Mouse (Mus musculus) central nervous system, embryonic 11.5 days (tissue): ENCODE data around the gene Limch1. TPM values are rescaled to one million over a fixed set of nuclear protein-coding genes. Genes with fewer than 3 reads are reported as not detected.

Source experiments
- polyA plus RNA-seq: library from polyadenylated mRNA; depleted of rRNA; stranded (reverse); fragments of >200 nt; gene quantifications from 2 replicates; pipeline ENCODE4 v1.2.3, GENCODE M21; 2012; rRNA removed

Limch1 gene
- 31.4 and 36.3 TPM in 2 replicates for polyA plus RNA-seq

GRCm38 (mm10) chr5:66745390-66745995 is at the start of gene Limch1:
TSS of gene Limch1 (plus strand) at chr5:66745827.

GRCm38 (mm10) chr5:67098733-67099323 is 353.2 kb downstream of the Limch1 start, which contains the start of gene Phox2b:
TSS of gene Phox2b (minus strand) at chr5:67099301.

Other genes with a start within 250 kb of the Limch1 start
- 10.9 and 18.3 TPM in 2 replicates for gene Apbb2, start 127.0 kb upstream of the Limch1 start, polyA plus RNA-seq
- 309 and 461 TPM in 2 replicates for gene Uchl1, start 69.7 kb upstream of the Limch1 start, polyA plus RNA-seq